Mouse (Mus musculus) cerebellum, adult 18-20 months (tissue): ENCODE results near the gene Snd1.

Experiments used
- DNase-seq, 2 experiments: peaks; one replicate each; pipeline ENCODE4 v3.0.0; 2021

Snd1 gene

GRCm38 (mm10) chr6:28642909-28643308, 168.0 kb downstream of the Snd1 start:
- DNase-seq, result no peak

GRCm38 (mm10) chr6:28645231-28645630, 170.3 kb downstream of the Snd1 start:
- no peak for DNase-seq

GRCm38 (mm10) chr6:28656511-28656910, 181.6 kb downstream of the Snd1 start:
- peak in 1 of 2 experiments; percentile 22 for DNase-seq

GRCm38 (mm10) chr6:28663004-28663403, 188.1 kb downstream of the Snd1 start:
- DNase-seq, result no peak

GRCm38 (mm10) chr6:28663670-28664069, 188.7 kb downstream of the Snd1 start:
- DNase-seq, result no peak

GRCm38 (mm10) chr6:28664716-28665115, 189.8 kb downstream of the Snd1 start:
- no peak for DNase-seq

GRCm38 (mm10) chr6:28667586-28667985, 192.6 kb downstream of the Snd1 start:
- peak in 1 of 2 experiments; percentile 25 for DNase-seq

GRCm38 (mm10) chr6:28669251-28669650, 194.3 kb downstream of the Snd1 start:
- no peak for DNase-seq

GRCm38 (mm10) chr6:28672388-28672787, 197.4 kb downstream of the Snd1 start:
- no peak for DNase-seq

- no peak for DNase-seq
Measured at GRCm38 (mm10) chr6:28674686-28675085, 199.7 kb downstream of the Snd1 start.

GRCm38 (mm10) chr6:28678896-28679295, 204.0 kb downstream of the Snd1 start:
- DNase-seq, result no peak

GRCm38 (mm10) chr6:28680537-28680936, 205.6 kb downstream of the Snd1 start:
- DNase-seq, result no peak

GRCm38 (mm10) chr6:28681521-28682457, 206.8 kb downstream of the Snd1 start:
- DNase-seq, result no peak

GRCm38 (mm10) chr6:28685052-28685451, 210.1 kb downstream of the Snd1 start:
- no peak for DNase-seq

- DNase-seq, result no peak
Measured at GRCm38 (mm10) chr6:28685745-28686144, 210.8 kb downstream of the Snd1 start.

GRCm38 (mm10) chr6:28687776-28688175, 212.8 kb downstream of the Snd1 start:
- no peak for DNase-seq

- DNase-seq, result no peak
Measured at GRCm38 (mm10) chr6:28692659-28693058, 217.7 kb downstream of the Snd1 start.

GRCm38 (mm10) chr6:28697214-28697613, 222.3 kb downstream of the Snd1 start:
- no peak for DNase-seq

- no peak for DNase-seq
Measured at GRCm38 (mm10) chr6:28704612-28705011, 229.7 kb downstream of the Snd1 start.

GRCm38 (mm10) chr6:28705384-28706107, 230.6 kb downstream of the Snd1 start:
- peak; percentile 58 to 64 for DNase-seq

- no peak for DNase-seq
Measured at GRCm38 (mm10) chr6:28706108-28706975, 231.4 kb downstream of the Snd1 start.

- peak; percentile 28 to 42 for DNase-seq
Measured at GRCm38 (mm10) chr6:28706976-28707592, 232.1 kb downstream of the Snd1 start.
